Mouse (Mus musculus): ENCODE data around the gene Cd83.

The Cd83 gene

GRCm38 (mm10) chr13:43807272-43807675 is 22.7 kb downstream of the Cd83 start:
- DNase-seq: no peak

- no peak for DNase-seq
Measured at GRCm38 (mm10) chr13:43810621-43811020, 26.0 kb downstream of the Cd83 start.

- DNase-seq: no peak
Measured at GRCm38 (mm10) chr13:43811835-43812234, 27.3 kb downstream of the Cd83 start.

GRCm38 (mm10) chr13:43813431-43813830 is 28.9 kb downstream of the Cd83 start:
- DNase-seq: no peak

- DNase-seq: no peak
Measured at GRCm38 (mm10) chr13:43817461-43817860, 32.9 kb downstream of the Cd83 start.

- no peak for DNase-seq
Measured at GRCm38 (mm10) chr13:43818307-43819019, 33.9 kb downstream of the Cd83 start.

GRCm38 (mm10) chr13:43819020-43819310 is 34.4 kb downstream of the Cd83 start:
- DNase-seq: no peak

GRCm38 (mm10) chr13:43820071-43820470 is 35.5 kb downstream of the Cd83 start:
- no peak for DNase-seq

- DNase-seq: no peak
Measured at GRCm38 (mm10) chr13:43822306-43822705, 37.7 kb downstream of the Cd83 start.

- no peak for DNase-seq
Measured at GRCm38 (mm10) chr13:43828648-43829047, 44.1 kb downstream of the Cd83 start.

GRCm38 (mm10) chr13:43830892-43831673 is 46.5 kb downstream of the Cd83 start:
- peak in 1 of 2 experiments; percentile 17 for DNase-seq

GRCm38 (mm10) chr13:43832731-43833130 is 48.2 kb downstream of the Cd83 start:
- peak; percentile 39 to 59 for DNase-seq

GRCm38 (mm10) chr13:43836376-43836775 is 51.8 kb downstream of the Cd83 start:
- no peak for DNase-seq

- DNase-seq: no peak
Measured at GRCm38 (mm10) chr13:43837812-43838211, 53.2 kb downstream of the Cd83 start.

GRCm38 (mm10) chr13:43845151-43845550 is 60.6 kb downstream of the Cd83 start:
- no peak for DNase-seq

- no peak for DNase-seq
Measured at GRCm38 (mm10) chr13:43847186-43847585, 62.6 kb downstream of the Cd83 start.

- DNase-seq: no peak
Measured at GRCm38 (mm10) chr13:43849816-43850215, 65.2 kb downstream of the Cd83 start.

- DNase-seq: no peak
Measured at GRCm38 (mm10) chr13:43851108-43851507, 66.5 kb downstream of the Cd83 start.
